Mouse (Mus musculus): ENCODE measurements around the gene Erbb4. TPM values are rescaled to one million over a fixed set of nuclear protein-coding genes. Genes with fewer than 3 reads are reported as not detected.

Gene Erbb4
- 9.8 and 13.6 TPM in 2 replicates for polyA plus RNA-seq (2016; fragmentation: Nextera tagmentation; extraction: Ambion mirVana)

DNA sequence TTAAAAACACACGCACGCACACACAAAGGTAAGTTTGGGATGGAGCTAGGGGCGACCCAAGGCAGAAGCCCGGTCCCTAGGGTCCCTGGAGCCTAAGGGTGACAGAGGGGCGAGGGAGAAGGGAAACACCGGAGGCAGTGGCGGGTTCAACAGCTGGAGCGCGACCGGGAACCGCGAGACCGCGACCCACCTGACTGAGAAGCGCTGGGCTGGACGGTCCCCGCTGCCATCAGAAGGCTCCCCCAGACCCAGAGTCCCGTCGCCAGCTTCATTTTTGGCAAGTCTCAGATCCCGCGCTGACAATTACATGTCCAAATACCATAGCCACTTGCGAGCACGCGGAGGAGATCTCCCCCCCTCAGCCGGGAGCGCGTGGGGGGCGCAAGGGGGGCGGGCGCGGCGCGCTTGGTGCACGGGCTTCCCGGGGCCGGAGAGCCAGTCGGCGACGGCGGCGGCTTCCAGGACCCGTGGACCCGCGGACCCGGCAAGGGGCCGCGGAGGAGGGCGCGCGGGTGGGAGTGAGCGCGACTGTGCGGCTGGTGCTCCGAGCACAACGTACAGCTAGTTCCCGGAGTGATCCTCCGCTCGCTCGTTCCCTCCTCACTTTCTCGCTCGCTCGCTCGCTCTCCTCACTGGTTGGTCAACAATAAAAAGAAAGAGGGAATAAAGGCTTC lies at the start of gene Erbb4:
Gene Erbb4, minus strand, starts transcription at position 575 of the 674 bp plus-strand sequence.
- Histone ChIP-seq H3K27ac (peak within 1 kb of the TSS; percentile 94), H3K36me3 (no peaks in the 10 kb centered on the region), H3K9me3 (no peaks in the 10 kb centered on the region), H3K4me3 (peak within 1 kb of the TSS; percentile 87), H3K4me1 (peaks cover 21% of the 10 kb centered on the region), H3K27me3 (ENCODE audit: insufficient read depth, poor library complexity, severe bottlenecking) (no peaks in the 10 kb centered on the region)
- under 1% methylated on average over 63 of the region's 63 CpGs for WGBS
- peak; percentile 78 for DNase-seq (ENCODE audit: low spot score)

DNA sequence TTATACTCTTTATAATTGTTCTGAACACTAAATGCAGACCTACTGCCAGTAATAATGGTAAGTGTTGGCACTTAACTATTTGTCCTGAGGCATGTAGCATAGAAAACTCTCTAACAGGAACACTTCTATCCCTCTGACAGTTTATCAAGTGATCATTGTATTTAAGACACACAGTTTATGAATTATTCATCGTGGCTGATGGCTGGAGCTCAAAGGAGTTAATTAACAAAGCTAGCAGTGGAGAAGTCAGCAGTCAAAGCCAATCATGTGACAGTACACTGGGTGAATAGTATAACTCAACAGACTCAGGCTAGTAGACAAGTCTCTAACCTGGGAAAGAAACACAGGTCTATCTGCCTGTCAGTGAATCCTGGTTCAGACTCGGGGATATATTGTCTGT lies 49.5 kb upstream of the Erbb4 start:
- Histone ChIP-seq H3K4me3 (no peak overlapping the region), H3K27ac (no peak overlapping the region), H3K4me1 (no peaks in the 10 kb centered on the region), H3K9me3 (no peaks in the 10 kb centered on the region), H3K36me3 (no peaks in the 10 kb centered on the region), H3K27me3 (ENCODE audit: insufficient read depth, poor library complexity, severe bottlenecking) (no peaks in the 10 kb centered on the region)
- WGBS, result 72% methylated on average over 2 of the region's 2 CpGs
- DNase-seq (ENCODE audit: low spot score), result no peak

- H3K4me3 ChIP-seq, result no peak overlapping the region
- H3K4me1 ChIP-seq, result no peaks in the 10 kb centered on the region
- no peaks in the 10 kb centered on the region for H3K27me3 ChIP-seq (ENCODE audit: insufficient read depth, poor library complexity, severe bottlenecking)
- no peak overlapping the region for H3K27ac ChIP-seq
- no peak for DNase-seq (ENCODE audit: low spot score)
- no peaks in the 10 kb centered on the region for H3K36me3 ChIP-seq
- H3K9me3 ChIP-seq, result no peaks in the 10 kb centered on the region
These were observed 33.5 kb upstream of the Erbb4 start for GRCm38 (mm10) chr1:69141341-69141740.

DNA sequence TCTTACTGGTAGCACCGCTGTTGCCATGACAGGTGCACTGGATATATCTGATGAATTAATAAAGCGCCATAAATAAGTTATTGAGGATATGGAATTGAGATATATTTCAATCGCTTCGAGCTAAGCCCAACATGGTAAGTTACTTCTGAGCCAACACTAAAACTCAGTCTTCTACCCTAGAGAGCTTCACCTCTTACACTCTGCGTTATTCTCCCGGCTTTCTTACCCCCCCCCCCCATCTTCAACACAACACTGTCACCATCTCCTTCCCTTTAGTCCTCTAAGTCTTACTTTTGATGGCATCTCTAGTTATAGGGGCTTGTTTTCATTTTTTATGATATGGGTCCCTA lies 31.6 kb upstream of the Erbb4 start:
- no peak for DNase-seq (ENCODE audit: low spot score)
- H3K27ac ChIP-seq, result no peak overlapping the region
- H3K4me1 ChIP-seq, result no peaks in the 10 kb centered on the region
- 49% methylated on average over 6 of the region's 6 CpGs for WGBS
- H3K27me3 ChIP-seq (ENCODE audit: insufficient read depth, poor library complexity, severe bottlenecking), result no peaks in the 10 kb centered on the region
- H3K9me3 ChIP-seq, result no peaks in the 10 kb centered on the region
- H3K36me3 ChIP-seq, result no peaks in the 10 kb centered on the region
- no peak overlapping the region for H3K4me3 ChIP-seq

DNA sequence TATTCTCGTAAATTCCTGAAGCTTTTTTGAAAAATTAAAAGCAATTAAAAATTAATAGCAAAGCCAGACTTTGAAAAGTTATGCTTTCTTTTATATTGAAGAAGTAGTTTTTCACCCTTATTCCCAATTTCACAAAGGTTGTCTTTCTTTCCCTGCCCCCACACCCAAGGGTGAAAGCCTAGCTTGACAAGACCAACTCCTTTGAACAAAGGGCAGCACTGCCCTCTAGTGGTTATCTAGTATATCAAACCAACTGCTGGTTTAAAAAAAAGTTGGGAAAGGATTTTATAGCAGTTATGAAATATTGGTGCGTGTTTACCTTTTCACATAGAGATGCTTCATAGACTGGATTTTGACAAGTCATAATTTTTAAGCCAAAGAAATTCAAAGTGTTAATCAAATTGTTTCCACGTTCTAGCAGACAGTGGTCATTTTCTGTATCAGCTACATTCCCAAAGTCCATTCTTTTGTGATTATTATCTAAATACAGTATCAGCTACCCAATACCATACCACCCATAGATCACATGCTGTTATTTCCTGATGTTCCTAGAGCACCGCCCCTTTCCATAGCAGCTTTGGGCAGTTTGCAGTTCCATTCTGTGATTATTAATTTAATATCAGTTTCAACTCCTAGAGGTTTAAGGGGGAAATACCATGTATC lies 31.1 kb upstream of the Erbb4 start:
- no peaks in the 10 kb centered on the region for H3K27me3 ChIP-seq (ENCODE audit: insufficient read depth, poor library complexity, severe bottlenecking)

DNA sequence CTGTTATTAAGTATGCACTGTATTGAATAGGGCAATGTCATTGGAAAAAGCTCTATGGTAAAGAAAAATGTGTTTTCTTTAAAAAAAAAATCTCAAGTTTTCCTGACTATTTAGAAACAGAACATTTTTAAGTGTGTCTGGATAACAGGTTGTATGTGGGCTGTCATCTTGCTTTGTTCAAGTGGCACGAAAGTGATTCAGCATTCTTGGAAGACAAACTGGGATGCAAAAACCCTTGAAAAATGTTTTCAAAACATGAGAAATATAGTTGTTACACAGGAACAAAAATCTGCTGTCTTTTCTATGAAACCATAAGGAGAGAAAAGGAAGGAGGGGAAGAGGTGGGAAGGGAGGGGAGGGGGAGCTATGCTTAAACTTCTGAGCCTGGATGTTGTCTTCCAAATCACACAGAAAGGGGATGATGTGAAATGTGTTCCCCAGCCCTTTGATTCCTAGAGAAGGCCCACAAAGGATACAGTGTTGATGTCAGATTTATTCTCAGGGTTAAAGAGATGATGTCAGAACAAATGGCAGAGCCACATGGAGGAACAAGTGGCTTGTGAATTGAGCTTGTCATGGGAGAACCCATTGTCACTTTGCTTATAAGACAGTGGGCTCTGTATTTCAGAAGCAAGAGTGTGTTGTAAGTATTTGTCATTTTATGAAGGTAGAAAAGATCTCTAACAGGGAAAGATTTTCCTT lies 16.4 kb upstream of the Erbb4 start:
- H3K27ac ChIP-seq, result no peak overlapping the region
- H3K36me3 ChIP-seq, result no peaks in the 10 kb centered on the region
- H3K4me3 ChIP-seq, result no peak overlapping the region
- no peaks in the 10 kb centered on the region for H3K9me3 ChIP-seq
- no peak for DNase-seq (ENCODE audit: low spot score)
- H3K27me3 ChIP-seq (ENCODE audit: insufficient read depth, poor library complexity, severe bottlenecking), result no peaks in the 10 kb centered on the region
- WGBS, result 85% methylated on average over 1 of the region's 1 CpGs
- no peaks in the 10 kb centered on the region for H3K4me1 ChIP-seq

More for the DNA sequence above, 31.1 kb upstream of the Erbb4 start:
- DNase-seq (ENCODE audit: low spot score), result peak; percentile 78
- WGBS, result 38% methylated on average over 4 of the region's 4 CpGs
- H3K4me1 ChIP-seq, result no peaks in the 10 kb centered on the region
- H3K27ac ChIP-seq, result no peak overlapping the region
- H3K9me3 ChIP-seq, result no peaks in the 10 kb centered on the region
- H3K36me3 ChIP-seq, result no peaks in the 10 kb centered on the region
- H3K4me3 ChIP-seq, result no peak overlapping the region

- Histone ChIP-seq H3K4me3 (no peak overlapping the region), H3K36me3 (no peaks in the 10 kb centered on the region), H3K27ac (no peak overlapping the region), H3K4me1 (peaks cover 6% of the 10 kb centered on the region; the same call in 1 of the 2 replicates), H3K9me3 (no peaks in the 10 kb centered on the region), H3K27me3 (ENCODE audit: insufficient read depth, poor library complexity, severe bottlenecking) (no peaks in the 10 kb centered on the region)
- no peak for DNase-seq (ENCODE audit: low spot score)
- whole genome bisulfite sequencing, result 78% methylated on average over 4 of the region's 4 CpGs
These were observed 10.5 kb upstream of the Erbb4 start for GRCm38 (mm10) chr1:69118249-69118938.

- Histone ChIP-seq H3K27me3 (ENCODE audit: insufficient read depth, poor library complexity, severe bottlenecking) (no peaks in the 10 kb centered on the region), H3K4me3 (peak overlapping the region; percentile 87), H3K36me3 (no peaks in the 10 kb centered on the region), H3K4me1 (peaks cover 21% of the 10 kb centered on the region), H3K9me3 (no peaks in the 10 kb centered on the region), H3K27ac (peak overlapping the region; percentile 94)
- WGBS, result 3% methylated on average over 20 of the region's 20 CpGs
- peak; percentile 87 for DNase-seq (ENCODE audit: low spot score)
These were observed 483 bp upstream of the Erbb4 start for GRCm38 (mm10) chr1:69108159-69108925.

DNA sequence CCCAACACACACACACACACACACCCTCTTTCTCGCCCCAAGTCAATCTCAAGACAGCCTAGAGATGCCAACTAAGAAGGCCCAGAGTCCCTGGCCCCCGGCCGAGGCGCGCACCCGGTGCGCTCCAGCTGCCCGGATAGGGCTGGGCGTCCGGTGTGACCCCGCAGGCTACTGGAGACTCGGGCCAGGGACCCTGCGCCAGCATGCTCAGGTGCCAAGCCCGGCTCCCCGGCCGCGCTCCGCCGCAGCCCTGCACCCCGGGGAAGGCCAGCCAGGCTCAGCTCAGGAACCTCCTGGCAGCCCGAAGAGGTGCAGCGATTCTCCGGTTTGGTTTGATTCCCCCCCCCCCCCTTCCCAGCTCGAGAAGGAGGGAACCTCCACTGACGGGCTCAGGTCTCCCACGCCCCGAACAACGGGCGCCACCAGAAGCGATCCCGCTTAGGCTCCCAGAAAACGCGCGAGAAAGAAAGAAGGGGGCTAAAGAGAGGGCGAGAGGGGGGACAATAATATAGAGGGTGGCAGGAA lies 860 bp downstream of the Erbb4 start:
- peak overlapping the region; percentile 94 for H3K27ac ChIP-seq
- no peaks in the 10 kb centered on the region for H3K27me3 ChIP-seq (ENCODE audit: insufficient read depth, poor library complexity, severe bottlenecking)
- under 1% methylated on average over 35 of the region's 35 CpGs for WGBS

DNA sequence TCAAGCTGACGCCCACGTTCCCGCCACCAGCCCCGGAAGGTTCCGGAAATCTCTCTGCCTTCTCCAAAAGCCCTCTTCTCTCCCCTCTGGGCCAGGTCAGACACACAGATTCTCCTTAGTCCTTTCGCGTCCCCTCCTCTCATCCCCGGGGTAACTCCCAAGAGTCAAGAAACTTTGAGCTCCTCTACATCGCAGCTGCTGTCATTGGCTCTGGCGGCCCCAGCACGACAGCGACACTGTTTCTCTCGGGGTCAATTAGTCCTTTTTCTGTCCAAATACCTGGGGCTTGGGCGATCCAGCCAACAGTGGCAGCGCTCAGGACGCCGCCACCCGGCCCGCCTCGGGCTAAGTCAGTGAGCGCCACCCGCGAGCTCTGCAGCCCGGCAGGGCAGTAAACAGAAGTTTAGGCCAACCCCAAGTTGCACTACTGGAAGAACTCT lies 1.5 kb downstream of the Erbb4 start:
- no peaks in the 10 kb centered on the region for H3K27me3 ChIP-seq (ENCODE audit: insufficient read depth, poor library complexity, severe bottlenecking)
- WGBS, result under 1% methylated on average over 24 of the region's 24 CpGs
- no peak for DNase-seq (ENCODE audit: low spot score)
- H3K27ac ChIP-seq, result peak overlapping the region; percentile 94
- peaks cover 21% of the 10 kb centered on the region for H3K4me1 ChIP-seq
- H3K9me3 ChIP-seq, result no peaks in the 10 kb centered on the region
- H3K36me3 ChIP-seq, result no peaks in the 10 kb centered on the region
- peak overlapping the region; percentile 87 for H3K4me3 ChIP-seq

More for the DNA sequence above, 860 bp downstream of the Erbb4 start:
- DNase-seq (ENCODE audit: low spot score), result peak; percentile 77
- Histone ChIP-seq H3K4me1 (peaks cover 21% of the 10 kb centered on the region), H3K9me3 (no peaks in the 10 kb centered on the region), H3K4me3 (peak overlapping the region; percentile 87), H3K36me3 (no peaks in the 10 kb centered on the region)

GRCm38 (mm10) chr1:69105493-69106321 lies 2.2 kb downstream of the Erbb4 start:
- Histone ChIP-seq H3K27me3 (ENCODE audit: insufficient read depth, poor library complexity, severe bottlenecking) (no peaks in the 10 kb centered on the region), H3K4me3 (peak overlapping the region; percentile 87), H3K36me3 (no peaks in the 10 kb centered on the region), H3K4me1 (peaks cover 21% of the 10 kb centered on the region), H3K27ac (peak overlapping the region; percentile 94), H3K9me3 (no peaks in the 10 kb centered on the region)
- WGBS, result under 1% methylated on average over 29 of the region's 29 CpGs
- DNase-seq (ENCODE audit: low spot score), result peak; percentile 91
